ENCODE assay signal across 18 mouse cellular contexts in genomic region chr11:50670881-50671280, GRCm38 (mm10).
"Had no signal": no experiment of that assay in that cellular context is flagged by ENCODE, and none has a peak within 500 bp of the region (broad histone marks: within the 10 kb centered on the region; RNA-seq: fewer than 3 reads in every experiment).

No protein-coding gene starts in this region.

- H3K27ac ChIP-seq: hindbrain, embryonic 13.5 days; hindbrain, embryonic 15.5 days; hindbrain, postnatal 0 days; kidney, embryonic 15.5 days; kidney, postnatal 0 days; left cerebral cortex, adult 2 months; limb, embryonic 10.5 days; limb, embryonic 12.5 days; liver, embryonic 13.5 days had no signal

- DNase-seq: gastrocnemius, postnatal 10 days; kidney, adult 11 months; kidney, adult 2 months; kidney, adult 9 months; kidney, postnatal 14 days; kidney, postnatal 36 days; liver; liver, embryonic 13.5 days had no signal

- H3K27me3 ChIP-seq: heart, embryonic 13.5 days; heart, embryonic 15.5 days; hindbrain, embryonic 13.5 days; hindbrain, embryonic 15.5 days; kidney, embryonic 15.5 days; limb, embryonic 12.5 days; liver, embryonic 13.5 days had no signal

- H3K36me3 ChIP-seq: heart, embryonic 13.5 days; heart, embryonic 15.5 days; hindbrain, embryonic 13.5 days; hindbrain, embryonic 15.5 days; kidney, embryonic 15.5 days; limb, embryonic 10.5 days; limb, embryonic 12.5 days; liver, embryonic 13.5 days had no signal

- H3K9me3 ChIP-seq: heart, embryonic 13.5 days; heart, embryonic 15.5 days; hindbrain, embryonic 13.5 days; hindbrain, embryonic 15.5 days; kidney, embryonic 15.5 days; limb, embryonic 10.5 days; limb, embryonic 12.5 days; liver, embryonic 13.5 days had no signal

- H3K4me3 ChIP-seq: heart, embryonic 13.5 days; heart, embryonic 15.5 days; hindbrain, embryonic 13.5 days; hindbrain, embryonic 15.5 days; kidney, embryonic 15.5 days; left cerebral cortex, adult 2 months; limb, embryonic 10.5 days; limb, embryonic 12.5 days; liver, embryonic 13.5 days had no signal

- H3K4me1 ChIP-seq: liver, embryonic 13.5 days had no signal
